Mouse (Mus musculus): Measurements from ENCODE around the gene Atp9a. TPM values are rescaled to one million over a fixed set of nuclear protein-coding genes. Genes with fewer than 3 reads are reported as not detected.

Gene Atp9a
- polyA plus RNA-seq, 1 experiment from 2014 or later: 21.2 TPM

DNA sequence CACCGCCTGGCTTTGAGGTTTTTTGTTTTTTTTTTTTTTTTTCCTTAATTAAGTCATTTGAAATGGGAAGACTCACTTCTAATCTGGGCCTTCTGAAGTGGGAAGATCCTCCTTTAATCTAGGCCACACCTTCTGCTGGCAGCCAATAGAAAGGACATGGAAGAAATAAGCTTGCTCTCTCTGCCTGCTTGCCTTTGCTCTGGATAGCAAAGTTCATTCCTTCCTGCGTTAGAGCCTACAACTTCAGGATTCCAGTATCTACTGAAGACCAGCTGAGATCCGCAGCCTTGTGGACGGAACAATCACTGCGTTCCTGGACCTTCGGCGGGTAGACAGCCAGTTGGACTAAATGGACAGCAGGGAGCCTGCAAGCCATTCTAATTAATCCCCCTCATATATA, 79.0 kb downstream of the Atp9a start:
- H3K4me2 ChIP-seq: no peak overlapping the region
- 0 out of 2 replicates have a peak, but pooled peaks cover 6% of the 10 kb centered on the region for H3K4me1 ChIP-seq (replicated peaks)
- no peak overlapping the region for H3K9ac ChIP-seq (replicated peaks)
- peaks cover 5% of the 10 kb centered on the region; the same call in 1 of the 2 replicates for H3K36me3 ChIP-seq
- no peak overlapping the region for H3K27ac ChIP-seq
- WGBS: 72% methylated on average over 7 of the region's 7 CpGs
- H3K9me3 ChIP-seq: no peaks in the 10 kb centered on the region
- H3K4me3 ChIP-seq (replicated peaks): no peak overlapping the region
- no peaks in the 10 kb centered on the region for H3K27me3 ChIP-seq
- ATAC-seq (ENCODE audit: insufficient number of reproducible peaks, insufficient read depth, low FRiP score, low TSS enrichment, low read depth): no peak

DNA sequence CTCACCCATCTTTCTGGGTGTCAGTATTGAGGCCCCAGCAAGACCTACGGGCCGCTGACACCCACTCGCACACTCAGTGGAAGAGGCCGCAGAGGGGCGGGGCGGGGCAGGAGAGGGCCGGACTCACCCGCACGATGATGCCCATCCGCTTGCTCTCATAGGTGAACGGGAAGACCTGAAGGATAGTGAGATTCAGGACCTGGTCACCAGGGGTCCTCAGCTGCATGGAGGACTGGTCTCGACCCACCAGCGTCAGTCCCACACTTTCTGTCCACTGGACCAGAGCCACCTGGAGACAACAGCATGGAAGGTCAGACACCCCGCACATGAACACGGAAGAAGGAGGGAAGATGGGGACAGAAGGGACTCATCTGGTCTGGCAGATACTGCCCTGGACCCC, 80.4 kb downstream of the Atp9a start:
- Histone ChIP-seq H3K4me3 (replicated peaks) (no peak overlapping the region), H3K27ac (no peak overlapping the region), H3K9me3 (no peaks in the 10 kb centered on the region), H3K4me2 (no peak overlapping the region), H3K4me1 (replicated peaks) (0 out of 2 replicates have a peak, but pooled peaks cover 3% of the 10 kb centered on the region), H3K36me3 (peaks cover 9% of the 10 kb centered on the region; the same call in 1 of the 2 replicates), H3K27me3 (no peaks in the 10 kb centered on the region), H3K9ac (replicated peaks) (no peak overlapping the region)
- WGBS: 68% methylated on average over 15 of the region's 15 CpGs
- ATAC-seq (ENCODE audit: insufficient number of reproducible peaks, insufficient read depth, low FRiP score, low TSS enrichment, low read depth): no peak

DNA sequence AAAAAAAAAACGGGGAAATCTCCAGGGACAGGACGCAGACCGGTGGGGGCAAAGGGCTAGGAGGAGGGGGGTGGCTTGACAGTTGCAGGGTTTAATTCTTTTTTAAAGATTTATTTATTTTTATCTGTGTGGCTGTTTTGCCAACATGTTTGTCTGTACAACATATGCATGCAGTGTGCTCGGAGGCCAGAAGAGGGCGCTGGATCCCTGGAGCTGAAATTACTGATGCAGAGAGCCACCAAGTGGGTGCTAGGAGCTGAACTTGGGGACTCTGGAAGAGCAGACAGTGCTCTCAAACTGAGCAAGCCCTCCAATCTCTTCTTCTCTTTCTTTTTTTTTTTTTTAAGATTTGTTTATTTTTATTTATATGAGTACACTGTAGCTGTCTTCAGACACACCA, 81.9 kb downstream of the Atp9a start:
- Histone ChIP-seq H3K9ac (replicated peaks) (no peak overlapping the region), H3K9me3 (no peaks in the 10 kb centered on the region), H3K36me3 (peaks cover 9% of the 10 kb centered on the region; the same call in 1 of the 2 replicates), H3K4me1 (replicated peaks) (no peaks in the 10 kb centered on the region), H3K4me2 (no peak overlapping the region), H3K4me3 (replicated peaks) (no peak overlapping the region), H3K27me3 (no peaks in the 10 kb centered on the region), H3K27ac (no peak overlapping the region)
- ATAC-seq (ENCODE audit: insufficient number of reproducible peaks, insufficient read depth, low FRiP score, low TSS enrichment, low read depth): no peak
- WGBS: 62% methylated on average over 5 of the region's 5 CpGs

DNA sequence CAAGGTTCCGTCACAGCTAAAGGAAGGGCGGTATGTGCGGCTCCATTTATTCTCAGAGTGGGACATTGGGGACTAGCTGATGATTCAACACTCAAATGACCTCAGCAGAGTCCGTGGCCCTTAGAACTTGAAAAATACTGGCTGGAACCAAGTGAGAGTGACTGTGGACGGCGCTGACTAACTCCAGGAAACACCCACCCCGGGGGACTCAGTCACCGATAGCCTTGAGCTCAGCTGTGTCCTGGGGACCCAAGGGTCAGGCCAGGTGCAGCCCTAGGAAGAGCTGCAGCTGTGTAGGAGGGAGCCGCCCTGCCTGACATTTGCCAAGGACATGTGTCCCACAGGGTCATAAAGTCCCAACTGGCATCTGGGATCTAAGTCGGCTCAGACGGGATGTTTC, 83.7 kb downstream of the Atp9a start:
- Histone ChIP-seq H3K27ac (no peak overlapping the region), H3K36me3 (peaks cover 12% of the 10 kb centered on the region), H3K27me3 (no peaks in the 10 kb centered on the region), H3K4me3 (replicated peaks) (no peak overlapping the region), H3K9ac (replicated peaks) (no peak overlapping the region; the same call in 1 of the 2 replicates), H3K4me2 (no peak overlapping the region), H3K9me3 (no peaks in the 10 kb centered on the region), H3K4me1 (replicated peaks) (peaks cover 11% of the 10 kb centered on the region)
- no peak for ATAC-seq (ENCODE audit: insufficient number of reproducible peaks, insufficient read depth, low FRiP score, low TSS enrichment, low read depth)
- 73% methylated on average over 11 of the region's 11 CpGs for WGBS

DNA sequence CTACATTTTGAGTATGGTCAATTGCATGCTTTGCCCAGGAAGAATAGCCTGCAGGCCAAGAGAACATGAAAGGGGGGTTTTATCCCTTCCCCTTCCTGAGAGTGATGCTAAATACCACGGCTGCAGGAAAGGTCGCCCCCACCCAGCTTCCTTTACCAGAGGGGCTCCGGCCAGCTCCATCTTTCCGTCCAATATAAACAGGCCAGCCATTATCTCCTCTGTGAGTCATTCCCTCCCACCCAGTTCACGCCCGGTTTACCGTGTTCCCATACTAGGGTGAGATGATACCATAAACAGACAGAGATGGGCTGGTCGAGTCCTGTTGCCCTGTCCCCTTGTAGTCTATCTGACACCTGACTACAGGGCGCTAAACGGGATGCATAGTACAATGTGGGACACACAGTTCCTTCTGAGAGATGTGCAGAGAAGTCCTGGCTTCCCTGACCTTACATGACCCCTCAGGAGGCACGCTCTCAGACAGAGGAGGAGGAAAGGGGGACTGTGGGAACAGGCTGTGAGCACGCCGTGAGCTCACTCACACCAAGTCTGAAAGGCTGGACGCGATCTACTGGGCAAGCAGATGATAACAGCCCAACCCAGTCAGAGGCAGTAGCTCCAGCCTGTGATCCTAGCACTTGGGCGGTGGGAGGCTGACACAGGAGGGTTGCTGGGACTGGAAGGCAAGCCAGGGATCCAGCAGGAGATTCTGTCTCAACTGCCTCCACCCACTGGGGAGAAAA, 85.5 kb downstream of the Atp9a start:
- no peak for ATAC-seq (ENCODE audit: insufficient number of reproducible peaks, insufficient read depth, low FRiP score, low TSS enrichment, low read depth)
- no peaks in the 10 kb centered on the region for H3K9me3 ChIP-seq
- H3K27me3 ChIP-seq: no peaks in the 10 kb centered on the region
- H3K36me3 ChIP-seq: peaks cover 26% of the 10 kb centered on the region
- H3K9ac ChIP-seq (replicated peaks): no peak overlapping the region
- H3K27ac ChIP-seq: no peak overlapping the region
- H3K4me3 ChIP-seq (replicated peaks): no peak overlapping the region
- H3K4me2 ChIP-seq: no peak overlapping the region
- peaks cover 11% of the 10 kb centered on the region for H3K4me1 ChIP-seq (replicated peaks)
- WGBS: 74% methylated on average over 16 of the region's 16 CpGs

DNA sequence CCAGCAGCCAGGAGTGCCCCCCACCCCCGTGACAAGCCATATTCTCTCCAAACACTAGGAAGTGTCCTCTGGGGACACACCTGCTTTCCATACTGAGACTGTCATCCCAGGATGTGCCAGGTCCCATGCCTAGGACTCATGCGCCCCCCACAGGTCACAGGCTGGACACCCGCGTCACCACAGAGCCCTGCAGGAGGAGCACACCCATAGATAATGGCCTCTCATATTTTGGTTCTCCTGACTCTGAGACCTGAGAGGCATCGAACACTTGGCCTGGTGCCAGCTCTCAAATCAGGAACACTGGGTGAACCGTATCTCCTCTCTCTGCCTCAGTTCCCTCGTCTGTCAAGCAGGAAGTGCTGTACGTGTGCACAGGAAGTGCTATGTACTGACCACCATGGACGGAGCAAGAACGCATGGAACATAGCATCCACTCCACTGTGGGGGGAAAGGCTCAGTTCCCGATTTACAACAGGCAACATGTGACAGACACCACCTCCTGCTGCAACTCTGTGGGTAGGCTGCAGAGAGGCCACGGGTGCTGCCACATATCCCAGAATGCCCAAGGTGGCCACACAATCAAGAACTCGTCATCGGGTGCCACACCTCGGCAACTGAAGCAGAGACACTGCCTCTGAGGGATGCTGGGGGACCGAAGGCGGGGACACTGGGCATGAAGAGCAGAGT, 87.1 kb downstream of the Atp9a start:
- no peaks in the 10 kb centered on the region for H3K27me3 ChIP-seq
- no peak for ATAC-seq (ENCODE audit: insufficient number of reproducible peaks, insufficient read depth, low FRiP score, low TSS enrichment, low read depth)
- H3K9ac ChIP-seq (replicated peaks): no peak overlapping the region
- no peaks in the 10 kb centered on the region for H3K9me3 ChIP-seq
- peaks cover 31% of the 10 kb centered on the region for H3K36me3 ChIP-seq
- 74% methylated on average over 17 of the region's 17 CpGs for WGBS
- peaks cover 11% of the 10 kb centered on the region for H3K4me1 ChIP-seq (replicated peaks)
- no peak overlapping the region for H3K27ac ChIP-seq
- no peak overlapping the region for H3K4me2 ChIP-seq
- no peak overlapping the region for H3K4me3 ChIP-seq (replicated peaks)

DNA sequence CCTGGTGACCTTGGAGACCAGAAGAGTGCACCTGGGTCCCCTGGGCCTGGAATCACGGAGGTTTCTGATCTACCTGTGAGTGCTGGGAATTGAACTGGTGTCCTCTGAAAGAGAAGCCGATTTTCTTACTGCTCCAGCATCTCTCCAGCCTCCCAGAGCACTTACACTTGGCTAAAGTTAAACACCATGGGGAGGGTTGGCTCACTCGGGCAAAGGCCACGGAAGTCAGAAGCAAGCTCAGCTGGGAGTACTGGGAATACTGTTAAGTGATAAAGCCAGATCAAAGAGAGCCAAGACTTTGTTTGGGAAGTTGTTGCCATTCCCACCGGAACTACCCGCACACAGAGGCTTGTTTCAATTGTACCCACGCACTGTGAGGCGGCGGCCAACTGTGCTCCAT, 87.7 kb downstream of the Atp9a start:
- Histone ChIP-seq H3K9ac (replicated peaks) (no peak overlapping the region), H3K27ac (no peak overlapping the region), H3K27me3 (no peaks in the 10 kb centered on the region), H3K4me2 (no peak overlapping the region), H3K4me1 (replicated peaks) (peaks cover 12% of the 10 kb centered on the region), H3K9me3 (no peaks in the 10 kb centered on the region), H3K36me3 (peaks cover 37% of the 10 kb centered on the region), H3K4me3 (replicated peaks) (no peak overlapping the region)
- 37% methylated on average over 9 of the region's 9 CpGs for WGBS
- ATAC-seq (ENCODE audit: insufficient number of reproducible peaks, insufficient read depth, low FRiP score, low TSS enrichment, low read depth): no peak

DNA sequence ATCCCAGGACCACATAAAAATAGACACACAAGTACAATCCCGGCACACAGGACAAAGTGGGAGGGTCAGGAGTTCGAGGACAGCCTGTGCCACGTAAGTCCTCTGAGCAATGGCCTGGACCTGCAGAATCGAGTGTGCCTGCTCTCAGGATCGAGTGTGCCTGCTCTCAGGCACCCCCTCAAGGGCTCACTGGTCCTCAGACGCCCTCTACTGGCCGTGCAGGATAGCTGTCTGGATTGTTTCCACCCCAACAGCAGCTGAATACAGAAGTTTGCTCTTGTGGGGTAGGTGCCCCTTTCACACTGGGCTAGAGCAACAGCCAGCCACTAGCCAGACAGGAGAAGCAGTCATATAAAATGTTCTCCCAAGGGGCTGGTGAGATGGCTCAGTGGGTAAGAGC, 90.5 kb downstream of the Atp9a start:
- Histone ChIP-seq H3K4me1 (replicated peaks) (peaks cover 14% of the 10 kb centered on the region), H3K4me2 (no peak overlapping the region), H3K4me3 (replicated peaks) (no peak overlapping the region), H3K9me3 (no peaks in the 10 kb centered on the region), H3K27ac (no peak overlapping the region), H3K36me3 (peaks cover 50% of the 10 kb centered on the region), H3K9ac (replicated peaks) (no peak overlapping the region), H3K27me3 (no peaks in the 10 kb centered on the region)
- no peak for ATAC-seq (ENCODE audit: insufficient number of reproducible peaks, insufficient read depth, low FRiP score, low TSS enrichment, low read depth)
- 43% methylated on average over 7 of the region's 7 CpGs for WGBS

DNA sequence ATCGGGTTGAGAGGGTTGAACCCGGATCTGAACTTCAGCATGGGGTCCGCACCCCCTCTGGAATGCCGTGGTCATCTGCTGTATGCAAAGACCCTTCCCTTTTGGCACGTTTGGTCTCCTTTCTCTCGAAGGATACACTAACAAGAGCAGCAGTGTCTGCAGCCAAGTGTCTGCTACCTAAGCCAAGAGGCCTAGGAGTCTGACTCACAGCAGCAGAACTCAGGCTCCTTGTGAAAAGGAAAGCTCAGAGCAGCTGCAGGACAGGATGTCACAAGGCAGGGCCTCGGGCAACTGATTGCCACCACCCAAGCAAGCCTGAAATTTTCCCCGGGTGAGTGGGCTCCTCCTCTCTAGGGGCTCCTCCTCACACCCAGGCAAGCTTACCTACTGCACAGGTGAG, 94.0 kb downstream of the Atp9a start:
- ATAC-seq (ENCODE audit: insufficient number of reproducible peaks, insufficient read depth, low FRiP score, low TSS enrichment, low read depth): no peak
- no peak overlapping the region for H3K9ac ChIP-seq (replicated peaks)
- H3K36me3 ChIP-seq: peaks cover 55% of the 10 kb centered on the region
- no peak overlapping the region for H3K27ac ChIP-seq
- 74% methylated on average over 8 of the region's 8 CpGs for WGBS
- peaks cover 4% of the 10 kb centered on the region; the same call in 1 of the 2 replicates for H3K27me3 ChIP-seq
- no peak overlapping the region for H3K4me3 ChIP-seq (replicated peaks)
- no peaks in the 10 kb centered on the region for H3K9me3 ChIP-seq
- no peak overlapping the region for H3K4me2 ChIP-seq
- 0 out of 2 replicates have a peak, but pooled peaks cover 3% of the 10 kb centered on the region for H3K4me1 ChIP-seq (replicated peaks)

DNA sequence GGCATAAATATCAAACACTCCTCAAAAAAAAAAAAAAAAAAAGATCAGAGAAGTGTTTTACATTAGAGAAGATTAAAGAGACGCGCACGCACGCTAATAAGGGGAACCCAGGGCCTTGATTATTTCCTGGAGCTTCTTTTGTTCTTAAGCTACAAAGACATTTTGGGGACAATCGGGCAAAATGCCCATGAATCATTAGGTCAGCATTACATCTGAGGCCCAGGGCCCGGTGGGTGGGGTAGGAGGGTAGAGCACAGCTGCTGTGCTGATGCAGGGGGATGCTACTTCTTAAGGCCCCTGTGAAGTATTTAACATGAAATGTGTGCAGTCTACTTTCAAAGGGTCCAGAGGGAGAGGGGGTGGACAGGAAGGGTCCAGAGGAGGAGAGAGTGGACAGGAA, 97.4 kb downstream of the Atp9a start:
- no peak overlapping the region for H3K4me3 ChIP-seq (replicated peaks)
- H3K27ac ChIP-seq: no peak overlapping the region
- peaks cover 4% of the 10 kb centered on the region; the same call in 1 of the 2 replicates for H3K27me3 ChIP-seq
- H3K4me1 ChIP-seq (replicated peaks): 0 out of 2 replicates have a peak, but pooled peaks cover 3% of the 10 kb centered on the region
- no peaks in the 10 kb centered on the region for H3K9me3 ChIP-seq
- peaks cover 56% of the 10 kb centered on the region for H3K36me3 ChIP-seq
- no peak overlapping the region for H3K4me2 ChIP-seq
- WGBS: 39% methylated on average over 6 of the region's 6 CpGs
- no peak for ATAC-seq (ENCODE audit: insufficient number of reproducible peaks, insufficient read depth, low FRiP score, low TSS enrichment, low read depth)
- H3K9ac ChIP-seq (replicated peaks): no peak overlapping the region

DNA sequence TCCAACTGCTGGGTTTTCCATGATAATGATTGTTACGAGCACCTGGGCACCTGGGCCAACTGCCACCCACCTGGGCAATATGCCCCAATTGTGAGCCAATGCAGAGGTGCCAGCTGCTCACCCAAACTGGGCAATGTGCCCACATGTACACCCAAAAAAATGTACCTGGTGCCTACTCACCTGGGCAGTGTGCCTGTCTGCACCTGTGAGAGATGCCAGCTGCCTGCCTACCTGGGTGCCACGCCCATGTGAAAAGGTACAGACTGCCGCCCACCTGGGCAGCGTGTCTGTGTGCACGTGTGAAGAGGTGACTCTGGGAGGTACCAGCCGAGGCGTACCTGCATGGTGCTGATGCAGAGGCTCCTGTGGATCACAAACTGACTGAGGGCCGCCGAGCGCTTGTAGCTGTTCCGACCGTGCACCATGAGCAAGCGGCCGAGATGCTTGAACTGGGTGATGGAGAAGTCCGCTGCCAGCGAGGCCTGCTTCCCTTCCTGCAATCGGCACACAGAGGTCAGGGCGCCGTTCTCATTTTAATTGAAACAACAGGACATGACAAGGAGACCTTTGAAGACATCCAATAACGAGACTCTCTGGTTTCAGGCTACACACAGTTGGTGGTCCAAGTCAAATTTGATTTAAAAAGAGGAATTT, 98.6 kb downstream of the Atp9a start:
- no peak overlapping the region for H3K4me3 ChIP-seq (replicated peaks)
- H3K36me3 ChIP-seq: peaks cover 45% of the 10 kb centered on the region
- H3K4me2 ChIP-seq: no peak overlapping the region
- WGBS: 58% methylated on average over 20 of the region's 20 CpGs
- no peak for ATAC-seq (ENCODE audit: insufficient number of reproducible peaks, insufficient read depth, low FRiP score, low TSS enrichment, low read depth)
- H3K9me3 ChIP-seq: no peaks in the 10 kb centered on the region
- no peaks in the 10 kb centered on the region for H3K4me1 ChIP-seq (replicated peaks)
- H3K9ac ChIP-seq (replicated peaks): no peak overlapping the region
- H3K27me3 ChIP-seq: peaks cover 4% of the 10 kb centered on the region; the same call in 1 of the 2 replicates
- no peak overlapping the region for H3K27ac ChIP-seq

Measured in limb, embryonic 12.5 days (tissue).